Mouse (Mus musculus) telencephalon, adult 2 months (tissue): ENCODE measurements around the gene Bptf.
"Not testable (repeated sequence)": the region's sequence is repeated elsewhere in the genome, so short reads cannot be mapped to it uniquely, and the experiment has no call there.

Experiments used
- DNase-seq: peaks from one replicate; pipeline ENCODE4 v3.0.0-alpha.2; 2011; ENCODE audit warnings: low read depth, low spot score

Gene Bptf

DNA sequence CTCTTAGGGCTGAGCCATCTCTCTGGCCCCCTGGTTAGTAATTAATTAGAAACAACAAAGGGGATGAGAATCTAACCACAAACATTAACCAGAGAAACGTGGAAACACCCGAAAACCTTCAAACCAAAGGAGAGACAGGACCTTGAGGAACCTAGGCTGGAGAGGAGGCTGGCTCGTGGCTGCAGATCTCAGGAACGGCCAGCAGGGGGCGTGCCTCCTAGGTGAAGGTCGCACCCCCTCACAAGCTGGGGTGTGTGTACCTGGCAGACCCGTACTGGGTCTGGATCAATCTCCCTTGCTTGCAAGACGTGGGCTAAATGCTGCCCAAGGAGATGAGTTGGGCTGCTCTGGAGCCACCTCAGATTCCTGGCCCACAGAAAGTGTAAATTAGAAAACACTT, 113.3 kb downstream of the Bptf start:
- no peak for DNase-seq

DNA sequence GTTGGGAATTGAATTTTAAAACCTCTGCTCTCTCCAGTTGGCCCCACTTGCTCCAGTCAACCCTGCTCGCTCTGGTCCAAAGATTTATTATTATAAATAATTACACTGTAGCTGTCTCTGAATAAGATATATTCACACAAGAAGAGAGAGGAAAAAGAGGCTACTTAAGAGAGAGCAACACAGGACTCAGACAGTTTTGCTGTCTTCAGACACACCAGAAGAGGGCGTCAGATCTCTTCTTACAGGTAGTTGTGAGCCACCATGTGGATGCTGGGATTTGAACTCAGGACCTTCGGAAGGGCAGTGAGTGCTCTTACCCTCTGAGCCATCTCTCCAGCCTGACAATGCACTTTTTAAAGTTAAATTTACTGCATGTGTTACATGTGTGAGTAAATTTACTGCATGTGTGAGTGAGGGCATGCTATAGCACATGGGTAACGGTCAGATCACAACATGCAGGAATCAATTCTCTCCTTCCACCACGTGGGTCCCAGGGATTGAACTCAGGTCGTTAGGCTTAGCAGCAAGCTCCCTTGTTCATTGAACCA, 114.5 kb downstream of the Bptf start:
- no peak for DNase-seq

DNA sequence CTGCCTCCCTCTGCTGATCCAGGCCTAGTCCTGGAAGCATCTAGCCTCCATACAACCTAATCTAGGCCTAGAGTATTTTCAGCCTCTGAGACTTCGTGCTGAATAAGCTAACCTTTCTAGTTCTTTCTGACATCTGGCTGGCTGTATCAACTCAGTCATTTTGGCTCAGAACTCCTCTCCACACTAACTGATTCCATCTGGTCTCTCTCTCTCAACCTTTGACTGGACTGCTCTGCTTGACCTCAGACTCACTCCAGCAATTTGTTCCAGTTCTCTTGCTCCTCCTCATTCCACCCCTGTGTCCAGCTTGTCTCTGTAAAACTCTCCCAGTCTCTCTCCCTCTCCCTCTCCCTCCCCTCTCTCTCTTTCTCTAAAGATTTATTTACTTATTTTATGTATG, 115.0 kb downstream of the Bptf start:
- DNase-seq, result no peak

DNA sequence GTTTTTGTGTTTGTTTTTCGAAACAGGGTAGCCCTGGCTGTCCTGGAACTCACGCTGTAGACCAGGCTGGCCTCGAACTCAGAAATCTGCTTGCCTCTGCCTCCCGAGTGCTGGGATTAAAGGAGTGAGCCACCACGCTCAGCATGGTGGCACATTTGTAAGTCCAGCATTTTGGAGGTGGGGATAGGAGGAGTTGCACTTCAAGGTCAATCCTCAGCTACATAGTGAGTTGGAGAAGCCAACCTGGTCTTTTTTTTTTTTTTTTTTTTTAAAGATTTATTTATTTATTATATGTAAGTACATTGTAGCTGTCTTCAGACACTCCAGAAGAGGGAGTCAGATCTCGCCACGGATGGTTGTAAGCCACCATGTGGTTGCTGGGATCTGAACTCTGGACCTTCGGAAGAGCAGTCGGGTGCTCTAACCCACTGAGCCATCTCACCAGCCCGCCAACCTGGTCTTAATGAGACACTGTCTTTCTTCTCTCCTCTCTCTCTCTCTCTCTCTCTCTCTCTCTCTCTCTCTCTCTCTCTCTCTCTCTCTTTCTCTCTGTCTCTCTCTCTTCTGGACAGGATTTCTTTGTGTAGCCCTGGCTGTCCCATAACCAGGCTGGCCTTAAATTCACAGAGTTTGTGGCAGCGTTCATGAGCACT, 116.3 kb downstream of the Bptf start:
- DNase-seq, result not testable (repeated sequence)

DNA sequence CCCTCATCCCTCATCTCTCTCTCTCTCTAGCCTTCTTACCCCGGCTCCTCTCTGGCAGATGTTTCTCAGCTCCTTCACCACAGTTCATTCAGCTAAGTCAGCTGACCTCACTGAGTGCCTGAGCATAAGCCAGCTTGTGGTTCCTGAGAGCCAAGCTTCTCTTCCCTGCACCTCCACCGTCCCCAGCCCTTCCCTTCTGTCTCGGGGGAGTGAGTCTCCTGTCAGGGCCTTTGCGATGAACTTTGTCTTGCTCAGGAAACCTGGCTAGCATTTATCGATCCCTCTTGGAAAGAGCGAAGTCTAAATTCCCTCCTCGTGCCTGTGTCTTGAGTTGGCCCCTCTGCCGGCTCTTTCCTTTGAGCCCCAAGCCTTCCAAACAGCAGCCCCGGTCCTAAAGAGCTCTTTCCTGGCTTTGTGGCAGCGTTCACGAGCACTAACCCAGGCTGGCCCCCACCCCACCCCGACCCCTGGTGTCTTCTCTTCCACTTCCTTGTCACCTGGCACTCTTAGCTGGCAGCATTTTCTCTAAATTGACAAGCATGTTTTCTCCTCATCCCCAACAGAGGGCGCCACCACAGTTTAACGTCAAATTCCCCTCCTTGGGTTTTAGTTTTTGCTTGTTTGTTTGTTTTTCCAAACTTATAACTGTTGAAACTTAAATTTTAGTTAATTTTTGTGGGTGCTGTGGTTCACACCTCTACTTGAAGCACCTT, 117.2 kb downstream of the Bptf start:
- no peak for DNase-seq

DNA sequence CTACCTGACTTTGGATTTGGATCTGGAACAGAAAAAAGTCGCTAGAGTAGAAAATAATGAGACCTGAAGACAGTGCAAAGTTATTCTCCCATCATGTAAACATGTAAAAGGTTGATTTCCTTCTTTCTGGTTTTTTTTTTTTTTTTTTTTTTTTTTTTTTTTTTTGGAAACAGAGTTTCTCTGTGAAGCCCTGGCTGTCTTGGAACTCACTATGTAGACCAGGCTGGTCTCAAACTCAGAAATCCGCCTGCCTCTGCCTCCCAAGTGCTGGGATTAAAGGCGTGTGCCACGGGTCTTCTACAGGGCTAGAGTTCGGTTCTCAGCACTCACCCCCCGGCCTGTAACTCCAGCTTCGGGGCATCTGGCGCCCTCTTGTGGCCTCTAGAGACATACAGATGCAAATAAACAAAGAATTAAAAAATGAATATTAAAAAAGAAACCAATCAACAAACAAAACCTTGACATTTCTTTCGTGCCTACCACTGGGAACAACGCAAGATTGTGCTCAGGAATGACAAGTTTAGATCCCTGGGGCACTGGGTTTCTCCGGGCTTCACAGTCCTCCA, 117.8 kb downstream of the Bptf start:
- no peak for DNase-seq

DNA sequence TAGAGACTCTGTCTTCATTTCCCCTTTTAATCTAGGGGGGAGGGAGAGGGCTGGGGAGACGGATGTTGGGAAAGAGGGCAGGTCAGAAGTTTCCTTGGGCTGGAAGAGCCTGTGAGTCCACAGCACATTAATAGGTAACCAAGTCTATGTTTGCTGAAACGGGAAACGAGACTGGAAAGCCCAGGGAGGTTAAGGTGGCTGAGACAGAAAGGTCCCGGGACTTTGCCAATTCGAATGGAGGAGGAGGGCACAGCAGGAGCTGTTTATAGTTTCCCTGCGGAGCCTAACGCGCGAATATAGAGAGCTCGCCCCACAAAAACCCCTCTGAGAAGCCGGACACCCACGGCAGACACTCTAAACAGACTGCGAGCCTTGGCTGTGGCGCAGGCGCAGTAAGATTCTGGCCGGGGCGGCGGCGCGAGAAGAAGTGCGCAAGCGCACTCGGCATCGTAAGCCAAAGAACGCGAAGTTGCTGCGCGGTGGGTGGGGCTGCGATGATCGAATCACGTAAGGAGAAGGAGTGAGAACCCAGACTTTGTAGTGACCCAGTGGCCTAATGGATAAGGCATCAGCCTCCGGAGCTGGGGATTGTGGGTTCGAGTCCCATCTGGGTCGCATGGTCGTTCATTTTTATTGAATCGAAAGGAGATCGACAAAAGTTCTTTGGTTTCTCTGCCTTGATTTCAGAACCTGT, 119.5 kb downstream of the Bptf start:
- DNase-seq, result peak; percentile 91

DNA sequence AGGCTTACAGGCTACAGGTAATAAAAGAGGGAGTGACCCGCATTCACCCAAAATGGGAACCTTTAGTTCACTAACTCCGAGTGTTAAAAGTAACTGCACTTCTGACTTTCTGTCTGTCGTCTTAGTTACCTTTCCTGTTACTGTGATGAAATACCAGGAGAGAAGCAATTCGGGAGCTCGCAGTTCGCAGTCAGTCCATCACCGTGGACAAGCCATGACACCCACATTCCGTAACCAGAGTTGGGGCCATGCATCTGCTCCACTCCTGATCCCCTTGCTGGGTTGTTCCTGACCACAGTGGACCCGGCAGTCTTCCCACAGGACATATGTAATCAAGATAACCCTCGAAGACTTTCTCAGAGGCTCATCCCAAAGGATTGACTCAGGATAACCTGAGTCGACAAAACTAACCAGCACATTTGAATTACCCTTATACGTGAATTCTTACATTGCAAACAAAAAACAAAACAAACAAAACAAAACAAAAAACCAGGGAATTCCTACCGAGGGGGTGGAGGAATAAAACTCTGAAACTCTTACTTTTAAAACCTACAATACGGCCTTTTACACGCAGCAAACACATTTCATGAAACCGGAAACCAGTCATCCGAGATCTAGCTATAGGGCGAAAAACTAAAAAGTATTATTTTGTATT, 120.1 kb downstream of the Bptf start:
- DNase-seq, result no peak

DNA sequence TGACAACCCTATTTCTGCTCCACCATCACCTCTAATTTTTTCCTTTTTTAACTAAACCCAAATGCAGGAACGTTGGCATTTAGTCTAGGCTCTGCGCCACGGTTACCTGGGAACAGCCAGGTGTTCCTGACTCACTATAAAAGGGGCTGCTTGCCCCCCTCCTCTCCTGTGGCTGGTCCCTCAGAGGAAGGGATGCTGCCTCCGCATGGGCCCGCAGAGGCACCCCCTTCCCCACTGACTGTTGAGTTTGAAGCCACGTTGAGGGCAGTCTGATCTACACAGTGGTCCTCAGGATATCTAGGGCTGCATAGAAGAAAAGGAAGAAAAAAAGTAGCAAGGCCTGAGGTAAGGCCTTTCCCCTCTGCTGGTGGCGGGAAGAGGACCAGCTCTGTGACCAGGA, 120.8 kb downstream of the Bptf start:
- no peak for DNase-seq

DNA sequence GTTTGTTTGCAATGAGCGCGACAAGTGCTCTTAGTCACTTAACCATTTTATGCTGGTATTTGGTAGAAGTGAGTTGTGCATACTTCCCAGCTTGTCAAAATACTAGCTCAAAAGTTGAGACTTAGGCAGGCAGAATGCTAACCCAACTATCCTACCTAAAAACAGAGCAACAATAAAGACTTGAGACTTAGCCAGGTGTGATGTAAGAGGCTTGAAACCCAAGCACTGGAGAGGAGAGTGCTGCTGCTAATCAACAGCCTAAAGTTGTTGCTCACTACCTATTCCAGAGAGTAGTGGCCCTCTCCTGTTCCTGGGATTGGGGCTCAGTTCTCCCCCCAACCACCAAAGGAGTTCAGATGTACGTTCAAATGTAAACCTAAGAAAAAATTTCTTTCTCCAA, 121.5 kb downstream of the Bptf start:
- no peak for DNase-seq

DNA sequence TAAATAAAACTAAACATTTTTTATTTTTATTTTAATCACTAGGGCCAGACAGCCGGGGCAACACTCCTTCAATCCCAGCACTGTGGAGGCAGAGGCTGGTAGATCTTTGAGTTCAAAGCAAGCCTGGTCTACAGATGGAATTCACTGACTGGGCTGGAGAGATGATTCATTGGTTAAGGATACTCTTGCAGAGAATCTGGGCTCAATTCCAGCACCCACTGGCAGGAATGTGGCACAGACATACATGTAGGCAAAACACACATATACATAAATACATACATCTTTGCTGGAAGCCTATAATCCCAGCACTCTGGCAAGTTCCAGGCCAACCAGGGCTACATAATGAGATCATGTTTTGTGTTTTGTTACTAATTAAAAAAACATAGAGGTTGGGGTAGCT, 126.4 kb downstream of the Bptf start:
- DNase-seq, result no peak

DNA sequence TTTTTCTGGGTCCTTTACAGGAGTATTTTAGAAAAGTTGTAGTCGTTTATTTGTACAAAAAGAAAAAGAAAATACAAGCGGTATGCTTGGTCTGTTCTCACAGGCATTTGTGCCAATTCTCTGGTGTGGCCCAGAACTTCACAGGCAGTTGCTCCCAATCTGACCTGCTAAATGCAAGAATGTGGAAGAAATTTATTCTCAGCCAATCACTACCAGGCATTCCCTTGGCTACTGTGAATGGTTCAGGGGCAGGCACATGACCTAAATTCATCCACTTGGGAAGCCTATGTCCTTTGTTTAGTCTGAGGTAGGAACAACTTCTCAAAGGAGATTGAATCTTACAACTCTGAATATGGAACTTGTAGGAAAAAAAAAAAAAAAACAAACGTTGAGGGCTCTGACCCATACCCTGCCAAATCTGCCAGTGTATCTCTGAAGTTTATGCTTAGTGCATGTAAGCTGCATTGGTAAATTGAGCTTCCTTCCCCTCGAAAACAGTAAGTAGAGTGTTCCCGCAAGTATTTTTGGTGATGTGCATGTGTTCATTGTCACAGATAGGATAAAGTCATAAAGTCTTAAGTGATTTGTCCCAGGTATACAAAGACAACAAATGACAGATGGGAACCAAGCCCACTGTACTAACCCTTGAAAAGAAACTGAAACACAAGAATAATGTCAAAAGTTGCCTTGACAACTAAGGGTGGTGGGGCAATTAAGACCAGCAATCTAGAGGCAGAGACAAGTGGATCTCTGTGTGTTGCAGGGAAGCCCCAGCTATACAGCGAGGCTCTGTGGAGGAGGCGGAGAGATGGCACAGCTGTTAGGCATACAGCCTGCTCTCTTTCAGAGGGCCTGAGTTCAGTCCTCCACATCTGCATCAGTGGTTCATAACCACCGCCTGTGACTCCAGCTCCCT, 129.9 kb downstream of the Bptf start:
- no peak for DNase-seq

DNA sequence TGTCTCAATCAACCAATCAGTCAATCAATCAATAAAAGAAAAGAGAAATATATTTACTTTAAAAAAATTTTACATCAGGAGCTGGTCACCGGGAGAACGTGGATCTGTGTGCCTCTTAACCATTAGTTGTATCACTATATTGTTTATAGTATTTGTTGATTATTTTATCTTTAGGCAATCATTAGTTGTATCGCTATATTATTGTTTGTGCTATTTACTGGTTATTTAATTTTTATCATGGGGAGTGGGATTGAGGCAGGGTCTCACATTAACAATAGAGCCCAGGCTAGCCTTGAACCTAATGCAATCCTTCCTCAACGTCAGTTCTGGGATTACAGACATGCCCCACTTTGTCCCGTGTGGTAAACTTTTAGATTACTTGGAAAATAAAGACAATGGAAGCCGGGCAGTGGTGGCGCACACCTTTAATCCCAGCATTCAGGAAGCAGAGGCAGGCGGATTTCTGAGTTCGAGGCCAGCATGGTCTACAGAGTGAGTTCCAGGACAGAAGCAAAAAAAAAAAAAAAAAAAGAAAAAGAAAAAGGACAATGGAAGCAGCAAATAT, 131.9 kb downstream of the Bptf start:
- no peak for DNase-seq

DNA sequence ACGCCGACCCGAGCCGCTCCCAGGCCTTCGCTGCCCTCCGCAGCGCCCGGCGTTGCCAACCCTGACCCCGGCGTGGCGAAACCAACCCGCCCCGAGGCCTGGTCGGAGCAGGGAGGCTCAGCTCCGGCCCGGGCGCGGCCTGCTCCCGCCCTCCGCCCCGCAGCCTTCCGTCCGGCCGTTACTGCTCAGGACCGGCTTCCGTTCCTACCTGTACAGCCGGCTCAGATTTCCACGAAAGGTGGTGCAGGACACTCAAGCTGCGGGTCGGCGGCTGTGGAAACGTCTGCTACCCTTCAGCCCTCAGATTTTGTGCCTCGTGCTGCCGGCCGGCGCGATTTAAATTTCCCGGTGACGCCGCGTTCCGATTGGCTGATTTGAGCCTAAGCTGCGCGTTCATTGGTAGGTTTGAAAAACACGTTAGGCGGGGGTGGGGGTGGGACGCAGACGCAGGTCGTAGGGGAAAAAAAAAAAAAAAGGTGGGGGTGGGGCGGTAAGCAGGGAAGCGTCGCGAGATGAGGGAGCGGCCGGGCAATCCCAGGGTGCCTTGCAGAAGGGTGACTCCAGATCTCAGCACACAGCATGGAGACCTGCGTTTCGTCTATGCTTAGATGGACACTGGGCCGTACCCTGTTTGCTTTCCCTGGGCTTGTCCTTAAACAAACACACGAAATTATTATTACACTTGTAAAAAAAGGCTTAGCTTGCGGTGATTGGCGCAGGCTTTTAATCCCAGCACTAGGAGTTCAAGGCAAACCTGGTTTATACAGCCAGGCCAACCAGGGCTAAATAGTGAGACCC, 132.6 kb downstream of the Bptf start, which contains the start of gene Kpna2:
Kpna2 (minus strand) TSS at position 391 of the 798 bp plus-strand sequence.
- DNase-seq, result peak; percentile 95

DNA sequence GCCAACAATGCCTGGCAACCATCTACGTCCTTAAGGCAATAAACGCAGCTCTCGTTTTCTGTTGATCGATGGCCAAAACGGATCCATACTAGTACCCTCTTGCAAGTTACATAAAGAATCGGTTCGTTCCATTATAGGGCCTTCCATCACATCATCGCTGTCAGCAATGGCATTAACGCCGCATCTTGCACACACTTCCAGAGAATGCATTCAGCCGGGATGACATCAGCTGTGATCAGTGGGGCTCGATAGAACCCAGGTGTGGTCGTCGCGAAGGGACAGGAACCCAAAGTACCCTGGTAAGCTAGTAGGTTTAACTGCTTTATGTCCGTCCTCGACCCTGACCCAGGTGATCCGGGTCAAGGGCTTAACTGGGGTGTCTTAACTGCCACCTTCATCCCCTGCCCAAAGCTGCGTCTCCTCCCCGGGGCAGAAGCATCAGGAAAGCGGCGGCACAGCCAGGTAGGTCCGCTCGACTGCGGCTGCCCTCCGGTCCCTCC, 133.2 kb downstream of the Bptf start:
- no peak for DNase-seq

DNA sequence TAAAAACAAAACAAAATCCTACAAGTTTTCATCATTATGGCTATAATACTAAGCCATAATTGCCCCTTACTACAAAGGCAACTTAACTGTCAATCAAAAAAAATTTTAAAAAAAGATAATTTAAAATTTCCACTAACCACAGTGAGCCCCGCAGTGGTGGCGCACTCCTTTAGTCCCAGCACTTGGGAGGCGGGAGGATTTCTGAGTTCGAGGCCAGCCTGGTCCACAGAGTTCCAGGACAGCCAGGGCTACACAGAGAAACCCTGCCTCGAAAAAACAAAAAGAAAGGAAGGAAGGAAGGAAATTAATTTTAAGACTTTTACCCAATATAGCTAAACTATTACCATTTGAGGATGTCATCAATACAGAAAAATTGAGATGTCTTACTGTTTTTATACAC, 134.0 kb downstream of the Bptf start:
- no peak for DNase-seq

DNA sequence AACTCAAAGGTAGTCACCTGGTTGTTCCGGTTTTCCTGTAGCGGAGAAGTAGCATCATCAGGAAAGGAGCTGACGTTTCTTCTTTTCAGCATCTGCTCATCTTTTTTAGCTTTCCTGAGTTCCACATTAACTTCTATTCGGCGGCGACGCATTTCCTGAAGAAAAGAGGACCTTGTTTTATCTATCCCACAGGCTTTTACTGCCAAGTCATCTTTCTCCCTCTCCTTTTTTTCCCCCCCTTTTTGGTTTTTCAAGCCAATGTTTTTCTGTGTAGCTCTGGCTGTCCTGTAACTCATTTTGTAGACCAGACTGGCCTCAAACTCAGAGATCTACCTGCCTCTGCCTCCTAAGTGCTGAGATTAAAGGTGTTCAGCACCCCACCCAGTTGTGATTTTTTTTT, 135.4 kb downstream of the Bptf start:
- not testable (repeated sequence) for DNase-seq

DNA sequence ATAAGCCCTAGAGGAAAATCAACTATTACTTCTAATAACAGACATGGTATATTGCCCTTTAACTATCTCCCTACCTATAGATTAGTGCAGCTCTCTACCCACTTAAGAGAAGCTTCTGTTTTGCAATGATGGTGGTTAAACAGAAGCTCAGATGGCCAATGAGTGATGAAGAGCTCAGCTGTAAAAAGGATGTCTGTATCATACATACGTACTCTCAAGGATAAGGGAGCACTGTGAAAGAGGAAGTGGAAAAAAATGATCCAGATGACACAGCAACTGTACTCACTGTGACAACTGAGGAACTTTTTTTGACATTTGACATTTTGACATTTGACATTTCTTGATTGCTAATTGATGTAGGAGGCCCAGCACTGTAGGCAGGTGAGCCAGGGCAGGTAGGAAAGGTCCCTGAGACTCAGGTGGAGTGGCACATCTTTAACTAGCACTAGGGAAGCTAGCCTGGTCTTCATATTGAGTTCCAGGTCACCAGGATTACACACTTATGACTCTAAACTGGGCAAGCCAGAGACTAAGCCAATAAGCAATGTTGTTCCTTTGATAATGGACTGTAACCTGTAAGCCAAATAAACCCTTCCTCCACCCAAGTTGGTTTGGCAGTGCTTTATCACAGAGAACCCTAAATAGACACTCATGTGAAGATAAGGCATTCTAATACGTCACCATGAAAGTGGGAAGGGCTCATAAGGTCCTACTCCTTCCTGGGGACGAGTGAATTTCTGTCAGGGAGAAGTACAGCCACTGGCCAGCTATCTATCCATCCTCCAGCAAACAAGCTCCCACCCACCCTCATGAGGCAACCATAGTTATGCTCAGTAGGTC, 137.5 kb downstream of the Bptf start:
- DNase-seq, result no peak
